Mouse (Mus musculus) liver, adult (tissue): ENCODE measurements around the gene Sft2d1.

Experiments
- GATA4 ChIP-seq: IDR thresholded peaks from 2 replicates; pipeline ENCODE4 v1.6.1; 2014; ENCODE audit warnings: mild to moderate bottlenecking, low read length; ENCODE audit not compliant: insufficient replicate concordance

The Sft2d1 gene

GRCm38 (mm10) chr17:8370634-8371229 lies 59.8 kb downstream of the Sft2d1 start:
- TF ChIP-seq GATA4, result no peak

GRCm38 (mm10) chr17:8371834-8372233 lies 60.9 kb downstream of the Sft2d1 start:
- no peak for TF ChIP-seq GATA4

GRCm38 (mm10) chr17:8372286-8373046 lies 61.6 kb downstream of the Sft2d1 start:
- no peak for TF ChIP-seq GATA4
